Mouse (Mus musculus) heart, embryonic 14.5 days (tissue): ENCODE results near the gene Tspear. TPM values are rescaled to one million over a fixed set of nuclear protein-coding genes. Genes with fewer than 3 reads are reported as not detected.

Experiments used
- ATAC-seq: fragments of 200-750 bp; cut with Nextera tagmentation; 2 replicates; pipeline ENCODE4 v1.8.0; 2017; ENCODE audit warnings: low read depth, moderate TSS enrichment; ENCODE audit not compliant: insufficient number of reproducible peaks, insufficient read depth, low FRiP score
- H3K27ac ChIP-seq, 2 experiments: fragments of 200-500 bp in 1 of 2; fragments of 300-500 bp in 1 of 2; sonication (generic) in 1 of 2; replicated peaks in 1 of 2; 2 replicates each; pipeline ENCODE4 v1.5.1; 2012 to 2014; ENCODE audit warnings: low read depth in 2 of 2, low read length in 2 of 2, control low read depth in 1 of 2, mild to moderate bottlenecking in 1 of 2, mixed read lengths in 1 of 2; ENCODE audit not compliant: control insufficient read depth in 1 of 2, insufficient read depth in 1 of 2
- H3K27me3 ChIP-seq: fragments of 300-500 bp; sonication (generic); 2 replicates; pipeline ENCODE4 v1.6.1; 2014; ENCODE audit warnings: mild to moderate bottlenecking, low read length, control low read depth; ENCODE audit not compliant: control insufficient read depth, insufficient read depth
- H3K36me3 ChIP-seq: fragments of 300-500 bp; sonication (generic); 2 replicates; pipeline ENCODE4 v1.6.1; 2014; ENCODE audit warnings: mild to moderate bottlenecking, control low read depth, low read length, mixed read lengths; ENCODE audit not compliant: control insufficient read depth, insufficient read depth
- H3K4me1 ChIP-seq, 2 experiments: fragments of 200-500 bp in 1 of 2; fragments of 300-500 bp in 1 of 2; sonication (generic) in 1 of 2; 2 replicates each; pipeline ENCODE4 v1.6.1; 2012 to 2014; ENCODE audit warnings: low read length in 2 of 2, control low read depth in 1 of 2, mixed read lengths in 1 of 2; ENCODE audit not compliant: control insufficient read depth in 2 of 2, insufficient read depth in 2 of 2
- H3K4me2 ChIP-seq: fragments of 300-500 bp; sonication (generic); 2 replicates; pipeline ENCODE4 v1.6.1; 2014; ENCODE audit warnings: mild to moderate bottlenecking, low read length
- H3K4me3 ChIP-seq, 2 experiments: fragments of 200-500 bp in 1 of 2; fragments of 300-500 bp in 1 of 2; sonication (generic) in 1 of 2; 2 replicates each; pipeline ENCODE4 v1.5.1; 2012 to 2014; ENCODE audit warnings: low read length in 2 of 2, mild to moderate bottlenecking in 2 of 2, control low read depth in 1 of 2, low read depth in 1 of 2, moderate library complexity in 1 of 2; ENCODE audit not compliant: control insufficient read depth in 1 of 2, insufficient read depth in 1 of 2
- H3K9ac ChIP-seq: fragments of 300-500 bp; sonication (generic); 2 replicates; pipeline ENCODE4 v1.6.1; 2014; ENCODE audit warnings: mild to moderate bottlenecking, low read length
- H3K9me3 ChIP-seq: fragments of 300-500 bp; sonication (generic); 2 replicates; pipeline ENCODE4 v1.6.1; 2016; ENCODE audit warnings: low read length, control low read depth; ENCODE audit not compliant: control insufficient read depth
- WGBS: fragments of 180-500 bp; shearing (Covaris S2); extraction: QIAGEN DNeasy Blood & Tissue Kit; methylation state at CpG from one replicate; pipeline ENCODE4 v1.1.7; 2014; 5-methylcytosine and 5-hydroxymethylcytosine counted together
- polyA plus RNA-seq: library from polyadenylated mRNA; unstranded; fragments of >200 nt; fragmentation: Nextera tagmentation; extraction: Ambion mirVana; gene quantifications from 2 replicates; pipeline ENCODE4 v1.2.1, GENCODE M21; 2014

Gene Tspear
- 0.09 TPM in 1 of 2 replicates, not detected in the other for polyA plus RNA-seq

- Histone ChIP-seq H3K4me1 (peaks cover 4 to 8% of the 10 kb centered on the region in 2 experiments; a peak in 2 of 4 replicates), H3K4me2 (peak within 1 kb of the TSS; percentile 36), H3K9me3 (no peaks in the 10 kb centered on the region), H3K4me3 (no peak within 1 kb of the TSS), H3K27me3 (peaks cover 69% of the 10 kb centered on the region), H3K27ac (no peak within 1 kb of the TSS), H3K9ac (no peak within 1 kb of the TSS), H3K36me3 (no peaks in the 10 kb centered on the region)
- ATAC-seq: no peak
- 1% methylated on average over 22 of the region's 22 CpGs for WGBS
Measured at GRCm38 (mm10) chr10:77685895-77686664, at the start of gene Tspear. Gene Tspear (plus strand): TSS chr10:77686569.

DNA sequence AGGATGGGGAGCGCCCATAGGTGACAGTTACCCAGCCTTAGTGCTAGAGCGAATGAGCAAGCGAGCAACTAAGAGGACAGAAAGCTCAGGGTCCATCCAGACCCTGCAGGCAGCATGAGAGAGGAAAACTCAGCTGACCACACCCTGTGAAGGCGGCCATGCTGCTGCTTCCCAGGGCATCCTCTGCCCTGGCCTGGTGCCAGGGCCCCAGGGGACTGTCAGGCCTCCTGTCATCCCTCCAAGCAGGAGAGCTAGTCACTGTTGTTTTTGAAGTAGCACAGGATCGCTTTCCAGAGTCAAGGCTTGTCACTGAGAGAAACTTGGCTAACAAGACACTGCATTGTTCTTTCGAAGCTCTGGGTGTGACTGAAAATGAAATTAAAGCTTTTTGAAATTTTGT, 47.4 kb upstream of the Tspear start:
- WGBS: 55% methylated on average over 6 of the region's 6 CpGs
- no peak overlapping the region; a peak in 1 of 4 replicates for H3K27ac ChIP-seq
- H3K4me1 ChIP-seq: peaks cover 22 to 33% of the 10 kb centered on the region in 2 experiments
- no peak overlapping the region for H3K9ac ChIP-seq
- ATAC-seq: no peak; the same call in 1 of the 2 replicates
- H3K4me3 ChIP-seq: no peak overlapping the region
- H3K36me3 ChIP-seq: peaks cover 63% of the 10 kb centered on the region
- H3K9me3 ChIP-seq: no peaks in the 10 kb centered on the region
- H3K4me2 ChIP-seq: no peak overlapping the region
- H3K27me3 ChIP-seq: no peaks in the 10 kb centered on the region

GRCm38 (mm10) chr10:77643160-77643559, 43.2 kb upstream of the Tspear start:
- Histone ChIP-seq H3K36me3 (peaks cover 75% of the 10 kb centered on the region), H3K9ac (no peak overlapping the region), H3K4me3 (no peak overlapping the region), H3K27ac (no peak overlapping the region), H3K4me1 (peaks cover 14 to 20% of the 10 kb centered on the region in 2 experiments), H3K9me3 (no peaks in the 10 kb centered on the region), H3K27me3 (no peaks in the 10 kb centered on the region), H3K4me2 (no peak overlapping the region)
- ATAC-seq: no peak
- 60% methylated on average over 7 of the region's 7 CpGs for WGBS

- Histone ChIP-seq H3K4me2 (no peak overlapping the region), H3K27ac (no peak overlapping the region), H3K9me3 (no peaks in the 10 kb centered on the region), H3K27me3 (no peaks in the 10 kb centered on the region), H3K4me1 (peaks cover 5 to 9% of the 10 kb centered on the region in 2 experiments; a peak in 2 of 4 replicates), H3K4me3 (no peak overlapping the region), H3K36me3 (peaks cover 64% of the 10 kb centered on the region), H3K9ac (no peak overlapping the region)
- no peak for ATAC-seq
- 78% methylated on average over 5 of the region's 5 CpGs for WGBS
Measured at GRCm38 (mm10) chr10:77645571-77645970, 40.8 kb upstream of the Tspear start.

DNA sequence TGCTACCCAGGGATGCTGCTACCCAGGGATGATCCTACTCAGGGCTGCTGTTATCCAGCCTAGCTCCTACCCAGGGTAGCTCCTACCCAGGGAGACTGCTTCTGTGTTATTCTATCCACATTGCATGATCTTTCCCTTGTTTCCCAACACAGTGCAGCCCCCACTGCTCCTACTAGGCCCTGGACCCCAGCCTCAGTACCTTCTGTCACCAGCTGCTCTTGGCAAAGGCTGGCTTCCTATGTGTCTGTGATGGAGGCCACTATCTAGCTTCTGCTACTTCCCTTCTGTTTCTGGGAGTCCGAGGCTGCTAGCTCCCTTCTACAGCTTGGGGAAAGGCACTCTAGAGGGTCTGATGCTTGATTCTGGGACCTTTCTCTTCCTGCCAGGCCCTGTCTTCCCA, 38.9 kb upstream of the Tspear start:
- H3K27me3 ChIP-seq: no peaks in the 10 kb centered on the region
- no peak overlapping the region for H3K4me2 ChIP-seq
- no peak overlapping the region for H3K9ac ChIP-seq
- no peaks in the 10 kb centered on the region for H3K9me3 ChIP-seq
- WGBS: 52% methylated on average over 1 of the region's 1 CpGs
- no peak for ATAC-seq
- H3K4me3 ChIP-seq: no peak overlapping the region
- no peak overlapping the region for H3K27ac ChIP-seq
- peaks cover 5 to 9% of the 10 kb centered on the region in 2 experiments; a peak in 2 of 4 replicates for H3K4me1 ChIP-seq
- peaks cover 46% of the 10 kb centered on the region for H3K36me3 ChIP-seq

DNA sequence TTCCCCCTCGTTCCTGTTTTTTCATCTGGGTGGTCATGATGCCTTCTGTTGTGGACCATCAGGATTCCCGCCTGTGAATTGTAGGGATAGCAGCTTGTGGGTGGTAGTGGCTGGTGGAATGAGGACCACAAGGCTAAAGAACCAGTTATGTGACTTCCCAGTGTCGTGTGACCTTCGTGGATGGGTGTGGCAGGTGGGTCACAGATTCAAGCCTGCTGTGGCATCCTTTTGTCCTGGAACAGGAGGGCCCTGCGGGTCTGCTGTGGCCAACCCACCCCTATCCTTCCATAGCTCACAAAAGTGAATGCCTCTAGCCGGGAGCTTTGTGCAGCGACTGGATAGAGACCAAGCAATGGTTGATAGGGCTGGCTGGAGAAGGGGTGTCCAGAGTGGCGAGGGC, 38.5 kb upstream of the Tspear start:
- 79% methylated on average over 8 of the region's 8 CpGs for WGBS
- H3K36me3 ChIP-seq: peaks cover 42% of the 10 kb centered on the region
- no peaks in the 10 kb centered on the region for H3K27me3 ChIP-seq
- no peak overlapping the region for H3K4me3 ChIP-seq
- no peak overlapping the region for H3K9ac ChIP-seq
- no peak overlapping the region for H3K27ac ChIP-seq
- no peak overlapping the region for H3K4me2 ChIP-seq
- no peak for ATAC-seq
- H3K4me1 ChIP-seq: peaks cover 5 to 9% of the 10 kb centered on the region in 2 experiments; a peak in 2 of 4 replicates
- H3K9me3 ChIP-seq: no peaks in the 10 kb centered on the region

DNA sequence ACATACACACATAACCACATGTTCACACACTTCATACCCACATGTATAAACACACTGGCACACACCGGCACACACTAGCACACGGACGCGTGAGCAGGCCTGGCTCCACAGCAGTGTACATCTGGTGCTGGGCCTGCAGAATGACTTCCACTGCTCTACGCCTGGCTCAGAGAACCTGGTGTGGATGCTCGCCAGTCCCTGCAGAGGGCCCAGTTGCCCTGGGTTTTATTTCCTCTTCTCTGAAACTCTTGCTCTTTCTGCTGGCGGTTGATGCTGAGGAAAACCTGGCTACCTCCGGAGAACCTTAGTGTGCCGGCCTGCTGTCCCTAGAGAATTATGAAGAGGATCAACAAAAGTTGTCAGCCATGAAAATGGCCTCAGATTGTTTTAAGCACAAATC, 34.3 kb upstream of the Tspear start:
- Histone ChIP-seq H3K27me3 (no peaks in the 10 kb centered on the region), H3K4me3 (no peak overlapping the region), H3K4me2 (no peak overlapping the region), H3K9me3 (0 out of 2 replicates have a peak, but pooled peaks cover 4% of the 10 kb centered on the region), H3K4me1 (no peaks in the 10 kb centered on the region), H3K9ac (no peak overlapping the region), H3K27ac (no peak overlapping the region), H3K36me3 (0 out of 2 replicates have a peak, but pooled peaks cover under 1% of the 10 kb centered on the region)
- no peak for ATAC-seq
- WGBS: 85% methylated on average over 9 of the region's 9 CpGs
